Mouse (Mus musculus) lung, adult 2 months (tissue): ENCODE results near the gene Drosha.

Source experiments
- CTCF ChIP-seq: fragments of 200-500 bp; IDR thresholded peaks from 2 replicates; pipeline ENCODE4 v1.5.1; 2011; ENCODE audit warnings: mild to moderate bottlenecking, low read length, control low read depth; ENCODE audit not compliant: insufficient read depth
- POLR2A ChIP-seq: fragments of 200-500 bp; IDR thresholded peaks from 2 replicates; pipeline ENCODE4 v1.6.1; 2011; ENCODE audit warnings: low read depth, mild to moderate bottlenecking, control low read depth, low read length, borderline replicate concordance; ENCODE audit errors: extremely low read depth

DNA sequence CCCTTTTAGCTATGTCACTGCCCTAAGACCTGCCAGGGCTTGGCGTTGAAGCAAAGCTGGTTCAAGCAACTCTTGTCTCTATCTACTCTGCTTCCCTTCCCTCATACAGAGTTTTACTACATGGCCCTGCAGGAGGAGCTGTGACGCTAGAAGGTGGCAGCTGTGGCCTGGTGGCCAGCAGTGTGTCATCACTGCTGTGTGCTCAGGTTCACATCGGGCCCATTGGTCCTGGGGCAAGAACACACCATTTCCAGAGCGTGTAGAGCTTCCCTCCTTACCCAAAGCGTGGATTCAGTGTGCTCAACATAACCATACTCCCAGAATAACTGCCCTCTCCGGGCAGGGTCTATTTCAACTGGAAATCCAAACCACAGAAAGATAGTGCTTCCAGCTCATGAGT, 97.3 kb downstream of the Drosha start:
- TF ChIP-seq POLR2A (no peak), CTCF (no peak)
